Mouse (Mus musculus) heart, embryonic 13.5 days (tissue): ENCODE data around the gene Igtp. TPM values are rescaled to one million over a fixed set of nuclear protein-coding genes. Genes with fewer than 3 reads are reported as not detected.
"Not testable (repeated sequence)": the region's sequence is repeated elsewhere in the genome, so short reads cannot be mapped to it uniquely, and the experiment has no call there.

Experiments used
- ATAC-seq: fragments of 200-750 bp; cut with Nextera tagmentation; 2 replicates; pipeline ENCODE4 v1.8.0; 2017; ENCODE audit warnings: moderate TSS enrichment; ENCODE audit not compliant: insufficient number of reproducible peaks, low FRiP score, low TSS enrichment; ENCODE audit errors: extremely low read depth
- H3K27ac ChIP-seq: fragments of 300-500 bp; sonication (generic); replicated peaks from 2 replicates; pipeline ENCODE4 v1.5.1; 2015; ENCODE audit warnings: moderate library complexity, mild to moderate bottlenecking, inconsistent platforms
- H3K27me3 ChIP-seq: fragments of 300-500 bp; sonication (generic); replicated peaks from 2 replicates; pipeline ENCODE4 v1.6.1; 2015; ENCODE audit warnings: mild to moderate bottlenecking, inconsistent platforms
- H3K36me3 ChIP-seq: fragments of 300-500 bp; sonication (generic); 2 replicates; pipeline ENCODE4 v1.6.1; 2015; ENCODE audit warnings: mild to moderate bottlenecking, inconsistent platforms
- H3K4me1 ChIP-seq: fragments of 300-500 bp; sonication (generic); 2 replicates; pipeline ENCODE4 v1.6.1; 2015; ENCODE audit warnings: inconsistent platforms
- H3K4me2 ChIP-seq: fragments of 300-500 bp; sonication (generic); 2 replicates; pipeline ENCODE4 v1.6.1; 2015; ENCODE audit warnings: inconsistent platforms, mild to moderate bottlenecking, moderate library complexity
- H3K4me3 ChIP-seq: fragments of 300-500 bp; sonication (generic); 2 replicates; pipeline ENCODE4 v1.5.1; 2015; ENCODE audit warnings: moderate library complexity, mild to moderate bottlenecking, inconsistent platforms
- H3K9ac ChIP-seq: fragments of 300-500 bp; sonication (generic); 2 replicates; pipeline ENCODE4 v1.6.1; 2015; ENCODE audit warnings: inconsistent platforms, mild to moderate bottlenecking, moderate library complexity
- H3K9me3 ChIP-seq: fragments of 300-500 bp; sonication (generic); 2 replicates; pipeline ENCODE4 v1.6.1; 2016; ENCODE audit warnings: inconsistent platforms
- WGBS: fragments of 180-500 bp; shearing (Covaris S2); methylation state at CpG from one replicate; pipeline ENCODE4 v1.1.7; 2015; ENCODE audit warnings: mixed read lengths; 5-methylcytosine and 5-hydroxymethylcytosine counted together
- polyA plus RNA-seq: library from polyadenylated mRNA; unstranded; fragments of >200 nt; fragmentation: Nextera tagmentation; extraction: Ambion mirVana; gene quantifications from 2 replicates; pipeline ENCODE4 v1.2.1, GENCODE M21; 2015

The Igtp gene
- polyA plus RNA-seq = 4.4 and 5.0 TPM in 2 replicates

DNA sequence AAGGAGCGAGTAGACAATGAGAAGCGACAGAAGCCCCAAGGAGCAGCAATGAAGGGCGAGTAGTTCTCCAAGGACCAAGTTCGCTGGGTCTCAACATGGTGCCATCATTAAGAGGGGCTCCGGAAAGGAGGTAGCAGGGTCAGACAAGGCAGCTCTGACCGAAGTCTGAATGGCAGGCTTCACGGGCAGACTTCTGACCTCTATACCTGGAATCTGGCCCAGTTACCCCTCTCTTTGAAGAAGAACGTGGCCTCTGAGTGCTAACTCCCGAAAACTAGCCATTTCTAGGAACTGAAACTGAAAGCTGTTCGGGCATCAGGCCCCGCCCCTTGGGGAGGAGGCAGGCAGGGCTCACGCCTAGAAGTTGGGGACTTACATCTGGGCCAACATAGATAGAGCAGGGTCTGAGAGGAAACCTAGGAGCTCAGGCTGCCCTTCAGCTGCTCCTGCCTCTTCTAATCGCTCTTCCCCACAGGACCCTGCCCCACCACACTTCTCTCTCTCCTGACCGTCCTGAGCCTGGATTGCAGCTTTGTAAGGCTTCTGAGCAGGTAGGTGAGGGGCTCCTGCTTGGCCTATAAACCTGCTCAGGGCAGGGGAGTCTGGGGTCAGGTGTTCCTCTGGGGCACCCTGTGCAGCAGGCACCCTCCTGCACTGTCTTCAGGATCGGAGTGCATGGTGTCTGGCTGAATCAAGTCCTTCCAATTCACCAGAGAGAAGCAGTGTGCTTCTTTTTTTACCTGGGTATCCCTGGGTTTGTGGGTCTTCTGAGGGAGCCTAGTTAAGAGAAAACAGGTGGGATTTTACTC lies at the start of gene Igtp, which contains the start of gene Irgm2:
Gene Igtp (plus strand): TSS at position 328 of the 809 bp plus-strand sequence.
Gene Irgm2 (plus strand): TSS at position 390 of the 809 bp plus-strand sequence.
- not testable (repeated sequence) for H3K27me3 ChIP-seq, H3K9me3 ChIP-seq, H3K36me3 ChIP-seq
- Histone ChIP-seq H3K9ac (peak within 1 kb of the TSS; percentile 83), H3K4me2 (peak within 1 kb of the TSS; percentile 87), H3K27ac (peak within 1 kb of the TSS; percentile 74), H3K4me3 (peak within 1 kb of the TSS; percentile 73), H3K4me1 (peaks cover 14% of the 10 kb centered on the region)
- WGBS = 7% methylated on average over 14 of the region's 15 CpGs
- ATAC-seq = peak; percentile 70

DNA sequence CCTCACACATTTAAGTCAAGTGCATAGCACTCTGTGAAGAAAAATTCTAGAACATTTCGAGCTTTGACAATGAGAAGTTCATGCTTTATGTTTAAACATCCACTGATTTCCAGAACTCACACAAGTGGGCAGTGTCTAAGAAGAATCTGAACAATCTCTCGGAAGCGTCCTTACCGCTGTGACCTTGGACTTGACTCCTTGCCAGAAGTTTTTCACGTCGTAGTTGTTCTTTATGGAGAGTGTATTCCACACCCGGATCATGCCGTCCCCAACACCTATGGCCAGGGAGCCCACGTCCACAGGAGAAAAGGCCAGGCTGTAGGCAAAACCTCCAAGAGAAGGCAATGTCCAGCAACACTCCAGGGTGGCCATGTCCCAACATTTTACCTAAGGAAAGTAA lies 43.9 kb upstream of the Igtp start:
- Histone ChIP-seq H3K4me3 (no peak overlapping the region), H3K27me3 (no peaks in the 10 kb centered on the region), H3K4me1 (peaks cover 6% of the 10 kb centered on the region; the same call in 1 of the 2 replicates), H3K9me3 (no peaks in the 10 kb centered on the region), H3K27ac (0 out of 2 replicates have a peak overlapping the region, but pooled peaks have one; percentile 36), H3K4me2 (no peak overlapping the region), H3K9ac (peak overlapping the region; percentile 16), H3K36me3 (peaks cover 92% of the 10 kb centered on the region)
- WGBS = 57% methylated on average over 9 of the region's 9 CpGs
- no peak for ATAC-seq

DNA sequence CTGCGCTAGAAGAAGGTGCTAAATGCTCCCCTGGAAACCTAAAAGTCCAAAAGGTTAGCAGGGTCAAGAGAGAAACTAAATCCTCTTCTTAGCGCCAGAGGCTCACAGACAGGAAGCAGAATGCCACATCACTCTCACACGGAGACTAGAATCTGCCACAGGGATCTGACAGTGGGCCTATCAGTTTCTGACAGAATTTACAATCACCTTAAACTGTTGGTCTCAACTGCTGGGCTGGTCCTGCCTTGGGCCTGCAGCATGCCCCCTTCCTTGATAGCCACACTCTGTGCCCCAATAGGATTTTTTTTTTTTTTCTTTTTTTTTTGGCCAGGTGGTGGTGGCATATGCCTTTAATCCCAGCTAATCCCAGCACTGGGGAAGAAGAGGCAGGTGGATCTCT lies 42.5 kb upstream of the Igtp start:
- no peak for ATAC-seq
- Histone ChIP-seq H3K36me3 (peaks cover 93% of the 10 kb centered on the region), H3K4me2 (no peak overlapping the region), H3K9ac (no peak overlapping the region), H3K4me3 (no peak overlapping the region), H3K27ac (no peak overlapping the region), H3K9me3 (no peaks in the 10 kb centered on the region), H3K4me1 (peaks cover 6% of the 10 kb centered on the region; the same call in 1 of the 2 replicates), H3K27me3 (no peaks in the 10 kb centered on the region)
- 74% methylated on average over 3 of the region's 3 CpGs for WGBS

DNA sequence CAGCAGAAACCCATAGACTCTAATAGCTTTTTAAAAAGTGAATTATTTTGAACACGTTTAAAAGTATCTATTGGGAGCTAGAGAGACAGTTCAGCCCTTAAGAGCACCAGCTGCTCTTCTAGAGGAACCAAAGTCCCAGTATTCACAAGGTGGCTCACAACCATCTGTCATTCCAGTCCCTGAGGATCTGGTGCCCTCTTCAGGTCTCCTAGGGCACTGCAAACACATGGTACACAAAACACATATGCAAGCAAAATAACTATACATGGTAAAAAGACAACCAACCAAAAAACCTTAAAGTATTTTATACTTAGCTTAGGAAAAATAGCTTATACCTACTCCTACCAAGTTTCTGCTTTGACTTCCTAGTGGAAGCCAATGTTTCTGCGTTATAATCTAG lies 34.3 kb upstream of the Igtp start:
- peaks cover 3% of the 10 kb centered on the region; the same call in 1 of the 2 replicates for H3K9me3 ChIP-seq
- no peak for ATAC-seq
- peaks cover 64% of the 10 kb centered on the region for H3K36me3 ChIP-seq
- peaks cover 7% of the 10 kb centered on the region for H3K4me1 ChIP-seq
- 96% methylated on average over 2 of the region's 2 CpGs for WGBS
- no peaks in the 10 kb centered on the region for H3K27me3 ChIP-seq
- H3K27ac ChIP-seq = no peak overlapping the region
- no peak overlapping the region for H3K9ac ChIP-seq
- H3K4me3 ChIP-seq = no peak overlapping the region
- no peak overlapping the region for H3K4me2 ChIP-seq

DNA sequence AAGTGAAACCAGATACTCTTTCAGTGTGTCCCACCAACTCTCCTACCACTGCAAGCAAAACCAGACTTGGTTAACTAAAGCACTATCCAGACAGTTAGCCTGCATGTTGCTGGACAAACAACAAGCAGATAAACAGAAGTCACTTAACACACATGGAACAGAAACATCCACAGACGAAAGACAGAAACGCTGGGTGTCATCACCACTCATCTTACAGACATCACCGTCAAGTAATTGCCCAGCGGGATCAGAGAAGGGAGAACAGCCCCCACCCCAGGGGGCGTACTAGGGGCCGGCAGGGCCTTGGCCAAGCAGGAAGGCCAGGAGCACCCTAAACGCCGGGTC lies 31.6 kb upstream of the Igtp start:
- ATAC-seq = no peak
- peaks cover 40% of the 10 kb centered on the region for H3K36me3 ChIP-seq
- H3K27ac ChIP-seq = peak overlapping the region; percentile 48
- H3K4me3 ChIP-seq = peak overlapping the region; percentile 90
- H3K4me2 ChIP-seq = peak overlapping the region; percentile 72
- peaks cover 20% of the 10 kb centered on the region for H3K4me1 ChIP-seq
- peaks cover 3% of the 10 kb centered on the region; the same call in 1 of the 2 replicates for H3K9me3 ChIP-seq
- 0% methylated on average over 8 of the region's 8 CpGs for WGBS
- no peaks in the 10 kb centered on the region for H3K27me3 ChIP-seq
- peak overlapping the region; percentile 92 for H3K9ac ChIP-seq

DNA sequence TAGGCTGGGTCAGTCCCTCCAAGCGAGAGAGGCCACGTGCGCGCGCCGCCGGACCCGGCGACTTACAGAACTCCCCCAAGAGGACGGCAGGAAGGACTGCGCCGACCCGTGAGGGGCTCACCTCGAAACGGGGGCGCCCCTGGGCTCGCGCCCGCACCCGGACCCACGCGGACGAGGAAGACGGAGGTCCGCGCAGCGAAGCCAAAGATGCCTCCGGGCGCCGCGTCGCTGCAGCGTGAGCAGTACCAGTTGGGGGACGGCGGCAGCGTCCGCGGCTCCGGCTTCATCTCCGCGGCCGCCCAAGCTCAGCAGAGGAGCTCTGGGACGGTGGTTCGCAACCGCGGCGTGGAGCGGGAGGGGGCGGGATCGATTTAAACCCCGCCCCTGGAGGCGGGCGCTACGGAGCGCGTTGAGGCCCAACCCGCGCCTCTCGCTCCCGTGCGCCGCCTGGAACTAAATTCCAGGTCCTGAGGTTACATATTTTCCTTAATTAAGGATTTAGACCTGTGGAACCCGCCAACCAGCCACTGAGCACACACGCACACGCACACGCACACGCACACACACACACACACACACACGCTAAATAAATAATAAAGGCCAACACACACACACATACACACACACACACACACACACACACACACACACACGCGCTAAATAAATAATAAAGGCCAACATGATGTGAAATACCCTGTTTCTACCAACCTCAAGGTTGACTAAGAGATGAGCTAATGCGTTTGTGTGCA lies 31.0 kb upstream of the Igtp start, which contains the start of gene Gemin5:
Gene Gemin5 (minus strand): TSS at position 373 of the 749 bp plus-strand sequence.
- Histone ChIP-seq H3K9ac (peak within 1 kb of the TSS; percentile 92), H3K4me3 (peak within 1 kb of the TSS; percentile 90), H3K27ac (peak within 1 kb of the TSS; percentile 48), H3K36me3 (peaks cover 40% of the 10 kb centered on the region), H3K4me1 (peaks cover 22% of the 10 kb centered on the region), H3K27me3 (no peaks in the 10 kb centered on the region), H3K4me2 (peak within 1 kb of the TSS; percentile 72), H3K9me3 (peaks cover 3% of the 10 kb centered on the region; the same call in 1 of the 2 replicates)
- ATAC-seq = peak; percentile 72
- 1% methylated on average over 70 of the region's 71 CpGs for WGBS

DNA sequence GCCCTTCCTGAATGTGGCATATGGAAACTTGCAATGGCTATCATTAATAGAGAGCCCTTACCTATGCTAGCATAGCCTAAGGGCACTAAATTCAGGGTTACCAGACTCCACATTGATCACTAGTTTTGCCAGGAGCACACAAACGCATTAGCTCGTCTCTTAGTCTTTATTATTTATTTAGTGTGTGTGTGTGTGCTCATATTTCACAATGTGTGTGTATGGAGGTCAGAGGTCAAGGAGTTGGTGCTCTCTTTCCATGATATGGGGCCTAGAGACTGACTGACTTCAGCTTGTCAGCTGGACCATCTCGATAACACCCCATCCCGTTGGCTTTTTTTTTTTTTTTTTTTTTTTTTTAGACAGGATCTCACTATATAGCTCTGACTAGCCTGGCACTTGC lies 29.7 kb upstream of the Igtp start:
- peaks cover 22% of the 10 kb centered on the region for H3K4me1 ChIP-seq
- H3K9me3 ChIP-seq = peaks cover 3% of the 10 kb centered on the region; the same call in 1 of the 2 replicates
- H3K27me3 ChIP-seq = no peaks in the 10 kb centered on the region
- no peak overlapping the region for H3K27ac ChIP-seq
- H3K36me3 ChIP-seq = peaks cover 40% of the 10 kb centered on the region
- no peak overlapping the region for H3K4me2 ChIP-seq
- no peak for ATAC-seq
- H3K9ac ChIP-seq = no peak overlapping the region
- no peak overlapping the region for H3K4me3 ChIP-seq
- 79% methylated on average over 4 of the region's 4 CpGs for WGBS

DNA sequence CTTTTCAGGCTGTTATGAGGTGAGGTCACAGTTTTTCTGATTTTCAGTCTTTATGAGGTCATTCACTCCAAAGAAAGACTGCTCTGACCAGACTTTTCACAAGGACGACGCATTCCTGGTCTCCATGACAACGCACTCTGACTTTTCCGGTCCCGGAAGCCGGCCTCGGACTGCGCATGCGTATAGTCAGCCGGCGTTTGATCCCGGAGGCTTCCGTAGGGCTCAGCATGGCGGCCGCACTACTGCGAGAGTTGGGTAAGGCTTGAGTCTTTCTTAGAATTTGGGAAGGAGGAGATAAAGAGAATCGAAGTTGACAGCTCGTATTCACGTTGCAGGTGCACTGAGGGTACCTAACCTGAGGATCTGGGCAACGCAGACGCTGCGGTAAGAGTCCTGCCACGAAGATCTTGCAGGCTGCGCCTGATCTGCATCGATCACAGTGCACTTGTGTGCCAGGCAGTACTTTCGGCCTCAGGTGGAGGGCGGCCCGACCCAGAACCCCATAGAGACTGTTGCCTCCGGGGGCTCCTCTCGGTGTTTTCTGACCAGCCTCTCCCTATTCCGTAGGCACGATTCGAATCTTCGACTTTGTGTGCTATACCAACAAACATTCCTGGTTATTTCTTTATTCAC lies 27.8 kb upstream of the Igtp start, which contains the start of gene Mrpl22:
Gene Mrpl22 (plus strand): TSS at position 203 of the 633 bp plus-strand sequence.
- Histone ChIP-seq H3K27me3 (no peaks in the 10 kb centered on the region), H3K4me1 (peaks cover 22% of the 10 kb centered on the region), H3K36me3 (peaks cover 40% of the 10 kb centered on the region), H3K9ac (peak within 1 kb of the TSS; percentile 89), H3K4me3 (peak within 1 kb of the TSS; percentile 72), H3K9me3 (no peaks in the 10 kb centered on the region), H3K27ac (peak within 1 kb of the TSS; percentile 43), H3K4me2 (peak within 1 kb of the TSS; percentile 79)
- peak; percentile 79; the same call in 1 of the 2 replicates for ATAC-seq
- under 1% methylated on average over 34 of the region's 34 CpGs for WGBS

DNA sequence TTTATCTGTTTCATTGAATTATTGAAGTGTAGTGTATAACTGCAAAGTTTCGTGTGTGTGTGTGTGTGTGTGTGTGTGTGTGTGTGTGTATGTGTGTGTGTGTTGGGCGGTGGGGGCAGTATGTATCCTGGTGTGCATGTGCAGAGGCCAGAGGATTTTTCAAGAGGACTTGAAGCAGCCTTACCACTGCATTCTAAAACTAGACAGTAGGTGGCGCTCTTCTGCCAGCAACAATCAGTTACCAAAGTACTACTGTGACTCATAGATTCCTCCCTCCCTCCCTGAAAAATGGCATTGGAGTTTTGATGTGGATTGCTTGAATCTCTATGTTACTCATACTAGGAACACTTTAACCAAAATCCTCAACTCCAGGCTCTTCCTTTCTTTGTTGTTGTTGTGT lies 19.8 kb upstream of the Igtp start:
- Histone ChIP-seq H3K9ac (no peak overlapping the region), H3K4me3 (no peak overlapping the region), H3K9me3 (no peaks in the 10 kb centered on the region), H3K27me3 (no peaks in the 10 kb centered on the region), H3K4me2 (no peak overlapping the region), H3K36me3 (peaks cover 64% of the 10 kb centered on the region), H3K27ac (no peak overlapping the region), H3K4me1 (peaks cover 4% of the 10 kb centered on the region; the same call in 1 of the 2 replicates)
- 20% methylated on average over 3 of the region's 3 CpGs for WGBS
- ATAC-seq = no peak

DNA sequence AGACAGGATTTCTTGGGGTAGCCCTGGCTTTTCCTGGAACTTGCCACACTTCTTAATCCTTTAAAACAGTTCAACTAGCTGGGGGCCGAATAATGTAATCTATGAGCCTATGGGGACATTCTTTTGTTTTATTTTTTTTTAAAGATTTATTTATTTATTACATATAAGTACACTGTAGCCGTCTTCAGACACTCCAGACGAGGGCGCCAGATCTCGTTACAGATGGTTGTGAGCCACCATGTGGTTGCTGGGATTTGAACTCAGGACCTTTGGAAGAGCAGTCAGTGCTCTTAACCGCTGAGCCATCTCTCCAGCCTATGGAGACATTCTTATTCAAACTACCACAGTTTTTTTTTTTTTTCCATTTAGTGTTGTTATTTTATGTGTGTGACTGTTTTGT lies 19.4 kb upstream of the Igtp start:
- H3K4me1 ChIP-seq, H3K27ac ChIP-seq, H3K4me2 ChIP-seq, H3K27me3 ChIP-seq, H3K9ac ChIP-seq, H3K4me3 ChIP-seq, H3K9me3 ChIP-seq, ATAC-seq: not testable (repeated sequence)
- 88% methylated on average over 6 of the region's 6 CpGs for WGBS
- peaks cover 60% of the 10 kb centered on the region for H3K36me3 ChIP-seq

DNA sequence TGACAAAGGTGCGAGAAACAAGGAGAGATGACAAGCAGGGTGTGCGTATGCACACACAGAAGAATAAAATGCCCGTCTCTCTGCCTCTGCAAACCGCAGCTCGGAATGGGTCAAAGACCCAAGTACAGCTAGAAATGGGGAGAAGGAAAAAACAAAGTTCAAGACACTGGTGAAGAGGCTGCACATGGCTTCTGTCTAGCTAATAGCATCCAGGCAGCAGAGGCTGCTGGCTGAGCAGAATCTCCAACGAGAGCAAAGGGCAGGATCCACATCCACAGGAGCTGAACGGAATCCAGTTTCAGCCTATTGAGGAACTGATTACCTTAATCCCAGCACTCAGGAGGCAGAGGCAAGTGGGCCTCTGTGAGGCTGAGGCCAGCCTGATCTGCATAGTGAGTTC lies 18.6 kb upstream of the Igtp start:
- Histone ChIP-seq H3K27ac (no peak overlapping the region), H3K4me2 (no peak overlapping the region), H3K36me3 (peaks cover 52% of the 10 kb centered on the region), H3K27me3 (no peaks in the 10 kb centered on the region), H3K4me1 (peaks cover 4% of the 10 kb centered on the region; the same call in 1 of the 2 replicates), H3K4me3 (no peak overlapping the region), H3K9ac (no peak overlapping the region), H3K9me3 (no peaks in the 10 kb centered on the region)
- 91% methylated on average over 7 of the region's 7 CpGs for whole genome bisulfite sequencing
- ATAC-seq = no peak
